Mouse (Mus musculus) thymus, postnatal 4 days (tissue): Measurements from ENCODE around the gene Grm3.

Experiments used
- DNase-seq: peaks from one replicate; pipeline ENCODE4 v3.0.0; 2021

Grm3 gene

DNA sequence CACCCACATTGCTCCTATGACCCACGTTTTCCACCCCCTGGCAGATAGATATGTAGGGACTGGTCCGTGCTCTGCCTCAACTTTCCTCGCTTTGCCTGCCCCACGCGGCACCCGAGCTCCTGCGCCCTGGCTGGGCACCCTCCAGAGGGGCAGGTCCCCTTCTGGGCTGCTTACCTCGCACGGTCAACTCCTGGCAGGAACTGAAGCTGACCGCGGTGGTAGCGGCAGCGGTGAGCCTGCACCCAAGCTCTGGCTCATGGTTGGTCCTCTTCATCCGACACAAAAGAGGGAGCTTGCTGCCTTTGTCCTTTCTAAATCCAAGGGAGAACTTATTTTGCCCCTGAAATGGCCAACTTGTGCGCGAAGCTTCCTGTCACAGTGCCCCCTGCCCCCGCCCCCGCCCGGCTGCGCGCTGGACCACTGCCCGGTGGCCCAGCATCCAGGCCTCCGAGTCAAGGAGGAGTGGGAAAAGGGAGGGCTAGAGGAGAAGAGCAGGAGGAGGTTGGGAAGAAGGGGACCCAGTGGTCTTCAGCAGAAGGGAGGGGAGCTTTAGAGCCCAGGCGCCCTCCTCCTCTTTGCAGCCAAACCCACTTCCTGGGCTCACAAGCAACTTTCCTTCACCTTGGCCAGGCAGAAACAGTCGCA, at the start of gene Grm3:
Gene Grm3 (minus strand): TSS at position 215 of the 645 bp plus-strand sequence.
- DNase-seq = peak; percentile 4

DNA sequence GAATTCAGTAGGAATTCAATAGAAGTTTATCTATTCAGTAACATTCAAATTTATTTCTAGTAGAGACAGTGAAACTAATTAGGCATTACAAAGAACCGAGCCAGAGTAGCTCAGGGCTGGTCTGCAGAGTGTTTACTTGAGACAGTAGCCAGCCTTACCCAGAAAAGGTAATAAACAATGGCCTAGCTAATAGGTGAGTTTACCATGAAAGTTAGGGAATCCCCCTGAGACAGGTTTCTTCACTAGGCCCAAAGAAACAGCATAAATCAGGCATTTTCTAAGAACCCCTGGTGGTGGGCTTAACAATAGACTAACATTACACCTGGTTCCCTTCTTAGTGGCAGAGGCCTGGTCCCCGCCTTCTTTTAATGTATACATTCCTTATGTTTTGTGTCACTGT, 30.8 kb upstream of the Grm3 start:
- DNase-seq = no peak

DNA sequence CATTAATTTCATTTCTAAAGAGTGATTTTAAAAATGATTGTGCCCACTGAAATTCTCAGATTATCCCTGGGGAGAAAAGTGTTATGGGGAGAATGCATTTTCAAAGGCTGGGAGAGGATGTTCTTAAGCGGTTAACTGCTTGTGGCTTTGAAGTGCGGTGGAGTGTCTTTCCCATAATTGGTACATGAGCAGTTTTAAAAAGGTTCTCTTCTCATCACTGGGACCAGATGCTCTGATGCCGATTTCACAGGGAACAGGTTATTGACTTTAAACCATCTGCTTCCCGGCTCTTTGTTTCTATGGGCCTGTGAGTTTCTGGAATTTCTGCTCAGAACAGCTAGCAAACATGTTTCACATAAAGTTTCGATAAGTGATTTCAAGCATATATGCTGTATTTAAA, 23.2 kb upstream of the Grm3 start:
- no peak for DNase-seq

DNA sequence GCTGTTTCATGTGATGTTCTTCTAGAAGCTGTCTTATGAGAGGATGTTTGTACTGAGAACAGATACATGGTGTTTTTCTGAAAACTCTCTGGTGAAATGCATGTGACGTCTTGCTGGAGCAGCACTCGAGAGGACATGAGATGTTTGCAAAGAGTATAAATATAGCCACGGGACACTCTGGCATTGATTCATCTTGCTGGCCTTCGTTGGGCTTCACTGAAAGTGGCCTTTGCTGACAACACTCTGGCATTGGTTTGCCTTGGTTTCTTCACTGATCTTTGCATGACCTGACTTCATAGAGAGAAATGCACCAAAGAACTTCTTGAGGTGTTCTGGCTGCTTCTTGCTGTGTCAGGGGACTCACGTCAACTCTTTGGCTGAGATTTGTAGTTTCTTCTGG, 19.1 kb upstream of the Grm3 start:
- DNase-seq = no peak

- DNase-seq = no peak
These were observed 765 bp upstream of the Grm3 start for GRCm38 (mm10) chr5:9725601-9726268.

DNA sequence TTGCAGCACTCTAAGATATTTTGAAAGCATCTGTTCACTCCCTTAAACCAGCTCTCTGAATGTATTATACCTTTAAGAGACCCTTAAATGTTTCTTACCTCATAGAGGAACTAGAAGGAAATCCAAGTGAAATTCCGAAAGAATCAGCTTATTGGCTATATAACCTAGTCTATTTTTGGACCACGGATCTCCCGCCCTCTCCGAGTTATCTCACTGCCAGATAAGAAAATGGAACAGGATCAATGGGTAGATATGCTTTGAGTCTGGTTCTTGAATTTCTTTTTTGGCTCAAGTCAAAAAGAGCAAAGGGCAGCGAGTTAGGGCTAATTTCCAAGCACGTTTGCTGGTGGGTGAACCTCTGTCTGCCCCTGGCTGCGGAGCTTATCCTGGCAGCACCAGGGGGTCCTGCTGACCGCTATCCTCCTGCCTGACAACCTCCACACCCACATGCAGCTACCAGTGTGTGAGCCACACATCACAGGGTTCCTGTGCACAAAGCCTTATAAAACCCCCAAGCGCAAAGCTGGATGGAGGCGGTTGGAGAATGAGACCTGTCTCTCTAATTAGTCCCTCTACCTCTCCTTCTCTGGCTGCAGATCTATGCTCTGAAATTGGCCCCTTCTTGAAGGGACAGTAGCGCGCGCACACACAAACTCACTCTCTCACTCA, 549 bp downstream of the Grm3 start:
- DNase-seq = no peak

DNA sequence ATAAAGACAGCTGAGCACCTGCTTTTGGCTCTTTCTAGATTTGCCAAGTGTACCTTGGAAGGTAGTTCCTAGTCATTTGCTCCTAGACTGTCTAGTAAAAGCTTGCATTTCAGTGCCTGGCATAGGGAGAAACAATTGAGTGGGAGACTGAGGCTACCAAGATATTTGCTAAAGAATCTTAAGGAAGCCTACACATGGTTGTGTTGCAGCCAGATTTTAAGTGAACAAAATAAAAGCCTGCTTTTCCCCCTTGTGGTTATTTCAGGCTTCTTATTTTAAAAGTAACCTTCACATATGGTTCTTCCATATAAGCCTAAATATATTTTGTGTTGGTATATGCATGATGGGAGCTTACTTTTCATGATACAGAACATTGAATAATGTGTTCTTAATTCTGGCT, 3.8 kb downstream of the Grm3 start:
- DNase-seq = no peak

- DNase-seq = no peak
These were observed 8.7 kb downstream of the Grm3 start for GRCm38 (mm10) chr5:9716295-9716694.

- DNase-seq = no peak
These were observed 17.9 kb downstream of the Grm3 start for GRCm38 (mm10) chr5:9707096-9707495.

- DNase-seq = no peak
These were observed 21.5 kb downstream of the Grm3 start for GRCm38 (mm10) chr5:9703385-9704009.

- DNase-seq = no peak
These were observed 22.1 kb downstream of the Grm3 start for GRCm38 (mm10) chr5:9702656-9703384.

DNA sequence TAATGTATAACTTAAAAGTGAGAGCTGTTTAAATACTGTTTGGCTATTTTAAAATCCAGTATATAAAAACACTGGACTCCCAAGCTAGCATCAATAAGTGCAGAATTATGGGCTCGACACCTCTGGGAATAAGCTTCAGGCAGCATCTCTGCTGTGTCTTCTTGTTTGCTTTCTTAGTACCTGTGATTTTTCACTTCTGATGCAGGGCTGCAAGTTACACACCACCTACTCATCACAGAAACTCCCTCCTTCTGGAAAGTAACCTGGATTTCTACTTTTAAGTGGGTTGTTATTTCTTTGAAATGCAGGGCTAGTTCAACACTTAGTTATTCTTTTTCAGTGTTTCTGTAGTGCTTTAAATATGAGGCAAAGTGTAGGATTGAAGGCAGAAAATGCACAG, 32.6 kb downstream of the Grm3 start:
- no peak for DNase-seq

DNA sequence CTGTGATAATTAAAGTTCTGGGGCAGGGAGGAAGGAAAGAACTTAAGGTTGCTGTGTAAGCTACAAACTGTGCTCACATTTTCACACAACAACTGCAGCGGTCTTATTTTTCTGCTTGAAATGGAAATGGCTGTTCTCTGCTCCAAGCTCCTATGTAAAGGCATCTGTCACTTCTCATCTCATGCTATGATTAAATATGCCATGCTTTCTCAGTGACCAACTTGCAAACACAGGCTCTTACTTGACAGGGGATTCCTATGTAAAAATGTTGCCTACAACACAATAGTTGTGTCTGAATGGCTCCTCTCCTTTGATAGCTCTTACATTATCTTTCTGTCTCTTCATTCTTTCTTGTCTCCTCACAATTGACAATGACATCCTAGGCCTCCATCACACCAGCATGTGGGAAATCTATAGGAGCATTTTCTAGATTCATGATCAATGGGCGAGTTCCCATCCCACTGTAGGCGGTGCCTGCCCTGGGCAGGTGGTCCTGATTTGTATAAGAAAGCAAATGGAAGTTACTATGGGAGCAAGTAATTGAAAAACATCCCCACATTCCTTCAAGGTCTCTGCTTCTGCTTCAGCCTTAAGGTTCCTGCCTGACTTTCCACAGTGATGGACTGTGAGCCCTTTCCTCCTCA, 34.2 kb downstream of the Grm3 start:
- no peak for DNase-seq

DNA sequence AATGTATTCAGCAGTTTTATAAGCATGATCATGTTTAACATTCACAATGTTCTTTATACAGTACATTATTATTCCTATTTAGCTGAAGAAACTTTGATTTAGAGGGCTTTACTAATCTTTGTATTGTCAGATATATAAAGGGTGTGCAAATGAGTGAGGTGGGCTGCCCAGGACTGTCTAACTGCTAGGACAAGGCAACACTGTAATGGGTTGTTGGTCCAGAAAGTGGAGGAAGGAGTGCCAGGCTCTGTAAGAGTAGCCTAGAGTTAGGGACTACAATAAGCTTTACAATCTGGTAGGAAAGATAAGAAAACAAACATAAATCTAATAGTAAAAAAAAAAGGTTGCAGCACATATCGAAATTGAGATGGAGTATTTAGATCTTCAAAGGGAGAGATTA, 34.8 kb downstream of the Grm3 start:
- no peak for DNase-seq

GRCm38 (mm10) chr5:9683204-9683603, 41.8 kb downstream of the Grm3 start:
- no peak for DNase-seq

DNA sequence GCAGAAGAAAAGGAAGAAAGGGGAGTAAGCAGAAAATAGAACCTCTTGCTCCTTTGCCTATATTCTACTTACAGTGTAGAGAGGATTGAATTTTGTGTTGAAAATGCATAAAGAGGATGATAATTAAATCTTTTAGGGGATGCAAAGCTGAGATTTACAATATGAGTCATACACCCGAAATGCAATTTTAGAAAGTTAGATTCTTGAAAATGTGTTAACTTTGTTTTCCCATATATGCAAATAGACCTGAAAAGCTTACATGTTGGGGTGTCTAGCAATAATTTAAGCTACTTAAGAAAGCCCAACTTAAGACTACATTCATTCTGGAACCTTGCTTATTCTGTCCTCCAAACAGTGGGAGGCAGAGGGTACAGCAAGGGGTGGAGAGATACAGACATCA, 56.0 kb downstream of the Grm3 start:
- DNase-seq = no peak

- DNase-seq = no peak
These were observed 61.6 kb downstream of the Grm3 start for GRCm38 (mm10) chr5:9663416-9663815.

GRCm38 (mm10) chr5:9661870-9662589, 62.9 kb downstream of the Grm3 start:
- DNase-seq = no peak

GRCm38 (mm10) chr5:9638612-9639011, 86.4 kb downstream of the Grm3 start:
- DNase-seq = no peak

GRCm38 (mm10) chr5:9627220-9627619, 97.8 kb downstream of the Grm3 start:
- no peak for DNase-seq

DNA sequence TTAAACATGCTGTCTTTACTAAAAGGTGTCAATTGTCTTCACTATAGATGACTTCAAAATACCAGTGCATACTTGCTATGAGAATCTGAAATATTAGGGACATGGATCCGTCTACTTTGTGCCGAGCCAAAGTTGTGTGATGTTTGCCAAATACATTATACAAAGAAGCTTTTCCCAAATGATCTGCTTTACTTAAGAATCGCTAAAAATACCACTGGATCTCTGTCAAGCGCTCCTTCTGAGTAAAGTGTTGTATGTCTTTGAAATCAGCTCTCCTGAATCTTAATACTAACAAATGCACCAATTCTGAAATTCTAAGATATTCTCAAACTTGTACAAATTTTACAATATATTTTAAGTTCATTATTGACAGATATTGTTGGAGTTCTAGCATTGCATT, 100.6 kb downstream of the Grm3 start:
- DNase-seq = no peak

- no peak for DNase-seq
These were observed 101.9 kb downstream of the Grm3 start for GRCm38 (mm10) chr5:9623095-9623459.
